Mouse (Mus musculus) heart, postnatal 14 days (tissue): ENCODE results near the gene Cln3. TPM values are rescaled to one million over a fixed set of nuclear protein-coding genes. Genes with fewer than 3 reads are reported as not detected.
A peak's percentile ranks its signal among the peaks of the same experiment; 100 is the strongest.

Experiments
- DNase-seq, 2 experiments: peaks; one replicate each; pipeline ENCODE4 v3.0.0; 2021 to 2022
- intact Hi-C: fragments of 180-260 bp; cut with DNase I; formaldehyde crosslinking; loops from one replicate; pipeline ENCODE4 v1.15.1; 2025
- total RNA-seq, 2 experiments: library from RNA; stranded (reverse); gene quantifications; 2 replicates each; pipeline ENCODE4 v1.2.3; 2021

Cln3 gene
- total RNA-seq, 2 experiments from 2014 or later: 13.2 to 13.3 TPM

DNA sequence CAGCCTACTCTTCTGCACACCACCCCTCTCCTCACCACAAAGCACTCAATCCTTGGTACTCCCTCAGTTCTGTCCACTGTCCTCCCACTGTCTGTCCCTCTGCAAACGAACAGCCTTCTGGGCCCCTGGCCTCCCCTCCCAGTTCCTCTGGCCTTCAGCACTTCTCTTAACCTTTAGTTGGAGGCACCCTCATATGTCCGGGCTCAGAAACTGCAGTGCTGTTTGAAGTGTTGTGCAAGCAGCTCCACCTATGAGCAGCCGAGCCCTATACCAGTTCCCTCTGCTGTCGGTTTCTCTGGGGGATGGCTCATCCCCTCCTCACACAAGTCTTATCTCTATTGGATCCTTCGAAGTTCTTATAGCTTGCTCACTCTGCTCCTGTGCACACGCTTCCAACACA is 10.8 kb upstream of the Cln3 start:
- no peak for DNase-seq
- intact Hi-C loops: no loop called here

DNA sequence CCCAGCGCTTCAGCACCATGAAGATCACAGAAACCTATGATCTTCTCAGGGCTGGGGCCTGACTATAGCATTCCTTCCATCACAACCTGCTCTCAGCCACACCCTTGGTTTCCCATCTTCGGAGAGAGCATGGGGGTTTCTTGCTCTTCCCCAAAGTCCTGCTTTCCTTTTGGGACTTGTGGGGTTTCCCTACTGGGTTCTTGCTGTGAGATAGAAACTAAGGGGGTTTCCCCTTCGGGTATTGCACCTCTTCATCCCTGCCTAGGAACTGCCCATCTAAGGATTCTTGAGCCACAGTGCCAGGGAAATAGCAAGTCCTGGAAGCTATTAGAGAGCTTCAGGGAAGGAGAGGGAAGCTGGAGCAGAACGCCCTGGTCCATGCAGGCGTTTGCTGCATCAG is 10.3 kb upstream of the Cln3 start:
- intact Hi-C loops: no loop called here
- DNase-seq: no peak

- no peak for DNase-seq
- intact Hi-C loops: no loop called here
These were observed 9.4 kb upstream of the Cln3 start, which contains the start of gene Il27 for GRCm38 (mm10) chr7:126594862-126595561. Il27 (minus strand) TSS chr7:126594941.

- intact Hi-C loops: no loop called here
These were observed 2.2 kb upstream of the Cln3 start for GRCm38 (mm10) chr7:126587779-126588178.

GRCm38 (mm10) chr7:126586839-126587238 is 1.2 kb upstream of the Cln3 start:
- intact Hi-C loops: no loop called here
- peak in 1 of 2 experiments; percentile 35 for DNase-seq

More at GRCm38 (mm10) chr7:126587779-126588178, 2.2 kb upstream of the Cln3 start:
- DNase-seq: peak; percentile 63 to 67

DNA sequence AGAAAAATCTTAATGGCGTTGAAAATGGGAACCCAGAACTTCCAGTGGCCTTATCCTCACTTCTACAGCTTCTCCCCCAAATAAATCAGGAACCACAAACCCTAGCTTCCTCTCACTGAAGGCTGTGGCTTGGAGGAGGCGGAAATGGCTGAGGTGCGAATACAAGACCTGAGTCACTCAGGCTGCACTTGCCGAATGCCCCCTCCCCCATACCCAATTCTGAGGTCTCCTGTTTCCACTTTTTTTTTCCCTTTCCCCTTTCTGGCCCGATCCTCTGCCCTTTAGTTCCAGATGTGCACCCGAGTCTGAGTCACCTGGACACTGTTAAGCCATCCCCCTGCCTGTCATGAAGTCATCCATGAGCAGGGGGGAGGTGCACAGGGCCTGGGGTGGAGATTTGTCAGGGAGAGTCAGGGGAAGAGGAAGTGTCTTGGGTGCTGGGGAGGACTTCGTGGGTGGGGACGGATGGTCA is 1.1 kb downstream of the Cln3 start, which contains the start of gene Apobr:
TSS of gene Apobr (plus strand) at position 437 of the 472 bp plus-strand sequence.
- intact Hi-C loops: loop anchor here (2.0 kb wide), 1 partner anchor 114 kb away; no protein-coding TSS in a partner anchor
- DNase-seq: no peak

DNA sequence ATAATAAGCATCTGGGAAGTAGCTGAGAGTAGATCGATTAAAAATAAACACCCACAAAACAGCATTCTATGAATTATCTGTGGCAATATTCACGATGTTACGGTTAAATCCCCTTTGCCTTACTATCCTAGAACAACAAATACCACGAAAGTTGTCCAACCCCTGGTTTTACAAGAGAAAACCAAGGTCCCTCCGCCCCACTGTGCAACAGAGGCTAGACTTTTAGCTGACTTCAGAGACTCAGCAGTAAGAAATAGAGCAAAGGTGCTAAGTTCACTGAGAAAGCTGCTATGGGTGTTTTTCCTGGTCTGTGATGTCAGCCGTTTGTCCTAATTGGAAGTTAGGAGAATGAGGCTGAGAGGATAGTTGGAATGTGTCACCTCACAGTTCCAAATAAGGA is 1.9 kb downstream of the Cln3 start:
- intact Hi-C loops: loop anchor here (2.0 kb wide), 2 partner anchors 53 to 115 kb away; no protein-coding TSS in a partner anchor
- no peak for DNase-seq

- DNase-seq: peak; percentile 75 to 84
- intact Hi-C loops: loop anchor here (2.0 kb wide), 1 partner anchor 54 kb away; no protein-coding TSS in a partner anchor
These were observed 2.3 kb downstream of the Cln3 start for GRCm38 (mm10) chr7:126583251-126583709.

DNA sequence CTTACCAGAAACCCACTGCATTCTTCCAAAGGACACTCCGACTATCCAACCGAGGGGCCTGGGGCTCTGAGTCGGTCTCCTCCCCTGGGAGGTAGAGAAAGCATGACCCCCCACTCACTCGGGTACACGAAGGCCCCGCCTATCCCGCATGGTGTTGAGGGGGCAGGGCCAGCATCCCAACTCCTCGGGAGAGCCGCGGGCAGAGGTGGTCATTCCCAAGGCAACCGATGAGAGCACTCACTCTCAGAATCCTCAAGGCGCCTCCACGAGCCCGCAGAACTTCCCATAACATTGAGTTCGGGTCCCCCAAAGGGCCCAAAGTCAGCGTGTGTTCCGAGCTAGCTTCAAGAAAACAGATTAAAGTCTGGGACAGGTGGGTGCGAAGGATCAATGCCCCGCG is 2.9 kb downstream of the Cln3 start:
- intact Hi-C loops: loop anchor here (2.0 kb wide), 1 partner anchor 54 kb away; no protein-coding TSS in a partner anchor
- peak in 1 of 2 experiments; percentile 33 for DNase-seq

GRCm38 (mm10) chr7:126581661-126582060 is 4.0 kb downstream of the Cln3 start:
- intact Hi-C loops: loop anchor here (2.0 kb wide), 1 partner anchor 55 kb away; no protein-coding TSS in a partner anchor
- no peak for DNase-seq

- intact Hi-C loops: no loop called here
- peak; percentile 53 to 61 for DNase-seq
These were observed 6.4 kb downstream of the Cln3 start for GRCm38 (mm10) chr7:126579172-126579571.

DNA sequence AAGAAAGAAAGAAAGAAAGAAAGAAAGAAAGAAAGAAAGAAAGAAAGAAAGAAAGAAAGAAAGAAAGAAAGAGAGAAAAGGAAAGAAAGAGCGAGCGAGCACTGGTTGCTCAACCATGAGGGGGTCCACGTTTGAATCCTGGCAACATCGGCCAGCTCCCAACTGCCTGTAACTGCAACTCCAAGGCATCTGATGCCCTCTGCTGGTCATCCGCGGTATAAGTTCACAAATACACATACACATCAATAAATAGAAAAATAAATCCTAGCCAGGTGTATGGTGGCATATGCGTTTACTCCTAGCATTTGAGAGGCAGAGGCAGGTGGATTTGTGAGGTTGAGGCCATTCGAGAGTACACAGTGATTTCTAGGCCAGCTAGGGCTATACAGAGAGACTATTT is 8.7 kb downstream of the Cln3 start:
- peak; percentile 42 to 54 for DNase-seq
- intact Hi-C loops: no loop called here

- intact Hi-C loops: no loop called here
- peak; percentile 77 to 83 for DNase-seq
These were observed 19.4 kb downstream of the Cln3 start, which contains the start of gene Eif3c for GRCm38 (mm10) chr7:126566094-126566765. Eif3c (minus strand) TSS chr7:126566411.

DNA sequence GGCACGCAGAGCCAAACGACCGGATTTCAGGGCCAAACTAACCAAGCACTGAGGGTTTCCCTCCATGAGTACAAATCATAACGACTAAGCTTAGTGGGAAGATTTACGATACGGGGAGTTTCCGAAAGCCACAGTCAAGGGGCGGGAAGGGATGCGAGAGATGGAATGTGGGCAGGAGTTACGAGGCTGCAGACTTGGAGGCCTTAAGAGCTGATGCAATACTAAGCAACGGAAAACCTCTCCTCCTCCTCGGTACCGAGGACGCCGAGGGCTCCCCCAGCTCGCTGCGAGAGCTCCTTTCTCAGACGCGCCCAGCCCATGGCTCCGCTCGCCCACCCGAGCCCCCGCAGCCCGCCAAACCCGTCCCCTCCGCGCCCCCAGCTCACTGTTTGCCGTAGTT is 19.9 kb downstream of the Cln3 start:
- intact Hi-C loops: no loop called here
- DNase-seq: no peak

GRCm38 (mm10) chr7:126556635-126557034 is 29.0 kb downstream of the Cln3 start:
- intact Hi-C loops: no loop called here

GRCm38 (mm10) chr7:126554796-126555195 is 30.8 kb downstream of the Cln3 start:
- intact Hi-C loops: no loop called here
- DNase-seq: peak in 1 of 2 experiments; percentile 10

More at GRCm38 (mm10) chr7:126556635-126557034, 29.0 kb downstream of the Cln3 start:
- no peak for DNase-seq

DNA sequence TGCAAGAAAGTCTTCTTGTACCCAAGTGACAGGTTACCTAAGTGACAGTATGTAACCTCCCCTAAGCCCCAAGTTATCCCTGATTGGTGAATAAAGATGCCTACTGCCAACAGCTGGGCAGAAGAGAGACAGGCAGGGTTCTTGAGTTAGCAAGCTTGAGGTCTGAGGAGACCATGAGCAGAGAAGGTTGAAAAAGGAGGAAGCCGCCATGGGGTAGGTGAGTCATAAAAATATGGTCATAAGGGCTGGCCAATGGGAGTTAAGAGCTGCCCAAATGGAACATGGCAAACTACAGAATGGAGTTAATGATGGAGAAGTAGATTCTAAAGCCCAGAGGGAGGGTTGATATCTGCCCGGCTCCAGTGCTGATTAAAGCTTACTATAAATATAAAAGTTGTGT is 40.0 kb downstream of the Cln3 start:
- no peak for DNase-seq
- intact Hi-C loops: no loop called here

- DNase-seq: no peak
- intact Hi-C loops: no loop called here
These were observed 44.0 kb downstream of the Cln3 start for GRCm38 (mm10) chr7:126541661-126542060.

DNA sequence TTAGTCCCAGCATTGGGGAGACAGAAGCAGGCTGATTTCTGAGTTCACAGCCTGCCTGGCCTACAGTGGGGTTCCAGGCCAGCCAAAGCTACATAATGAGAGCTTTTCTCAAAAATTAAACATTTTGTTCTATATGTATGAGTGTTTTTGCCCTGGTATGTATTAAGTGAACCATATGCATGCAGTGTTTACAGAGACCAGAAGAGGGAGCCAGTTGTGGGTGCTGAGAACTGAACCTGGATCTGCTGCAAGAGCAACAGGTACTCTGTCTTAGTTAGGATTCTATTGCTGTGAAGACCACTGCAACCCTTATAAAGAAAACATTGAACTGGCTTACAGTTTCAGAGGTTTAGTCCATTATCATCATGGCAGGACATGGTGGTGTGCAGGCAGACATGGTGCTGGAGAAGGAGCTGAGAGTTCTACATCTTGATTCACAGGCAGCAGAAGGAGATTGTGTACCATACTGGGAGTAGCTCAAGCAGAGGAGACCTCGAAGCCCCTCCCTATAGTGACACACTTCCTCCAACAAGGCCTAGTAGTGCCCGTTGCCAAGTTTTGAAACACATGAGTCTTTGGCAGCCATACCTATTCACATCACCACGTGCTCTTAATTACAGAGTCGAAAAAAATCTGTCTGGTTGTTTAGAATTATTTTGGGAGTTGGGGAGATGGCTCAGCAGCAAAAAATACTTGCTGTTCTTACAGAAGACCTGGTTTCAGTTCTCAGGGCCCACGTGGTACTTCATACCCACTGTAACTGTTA is 47.6 kb downstream of the Cln3 start:
- DNase-seq: no peak
- intact Hi-C loops: no loop called here

GRCm38 (mm10) chr7:126536466-126536865 is 49.2 kb downstream of the Cln3 start:
- intact Hi-C loops: no loop called here
- no peak for DNase-seq
